Mouse (Mus musculus) embryonic stem cell, embryonic (primary cell): ENCODE measurements around the gene Map3k6.

Source experiments
- CTCF ChIA-PET, 4 experiments: fragments of 300-600 bp in 2 of 4; fragments of 350-600 bp in 2 of 4; sonication (Branson Sonifier 250); formaldehyde crosslinking; loops; one replicate each; lab custom pipeline; 2022; ENCODE audit warnings: inconsistent platforms in 2 of 4; lab: Charles Lee
- POLR2A ChIA-PET, 4 experiments: fragments of 300-600 bp in 2 of 4; fragments of 350-600 bp in 2 of 4; sonication (Branson Sonifier 250); formaldehyde crosslinking; loops; one replicate each; lab custom pipeline; 2022; ENCODE audit warnings: antibody characterized with exemption in 4 of 4, inconsistent platforms in 1 of 4; lab: Charles Lee

Gene Map3k6

GRCm38 (mm10) chr4:133277104-133278026 is 36.7 kb downstream of the Map3k6 start, which contains the start of gene Tmem222:
Tmem222 (minus strand) TSS chr4:133277792.
- POLR2A ChIA-PET: interaction anchor here in 3 of 4 experiments (0.6 to 4.3 kb wide), 49 partner anchors 8 to 337 kb away, joined by 3 to 29 read pairs (median 4); partner anchors contain the start of genes Sytl1 (in 2 of the 3), Wdtc1 (in 2 of the 3) and Slc9a1 (in 1 of the 3)
- CTCF ChIA-PET: interaction anchor here (0.6 to 2.3 kb wide), 11 partner anchors 12 to 145 kb away, joined by 3 to 9 read pairs (median 3); no protein-coding TSS in a partner anchor

GRCm38 (mm10) chr4:133278067-133278466 is 37.4 kb downstream of the Map3k6 start:
- ChIA-PET CTCF (interaction anchor here (0.6 to 2.3 kb wide), 10 partner anchors 11 to 338 kb away, joined by 3 to 9 read pairs (median 3); no protein-coding TSS in a partner anchor), POLR2A (interaction anchor here in 3 of 4 experiments (0.6 to 4.3 kb wide), 38 partner anchors 8 to 337 kb away, joined by 3 to 29 read pairs (median 4); partner anchors contain the start of genes Sytl1 (in 2 of the 3), Wdtc1 (in 2 of the 3) and Slc9a1 (in 1 of the 3))

DNA sequence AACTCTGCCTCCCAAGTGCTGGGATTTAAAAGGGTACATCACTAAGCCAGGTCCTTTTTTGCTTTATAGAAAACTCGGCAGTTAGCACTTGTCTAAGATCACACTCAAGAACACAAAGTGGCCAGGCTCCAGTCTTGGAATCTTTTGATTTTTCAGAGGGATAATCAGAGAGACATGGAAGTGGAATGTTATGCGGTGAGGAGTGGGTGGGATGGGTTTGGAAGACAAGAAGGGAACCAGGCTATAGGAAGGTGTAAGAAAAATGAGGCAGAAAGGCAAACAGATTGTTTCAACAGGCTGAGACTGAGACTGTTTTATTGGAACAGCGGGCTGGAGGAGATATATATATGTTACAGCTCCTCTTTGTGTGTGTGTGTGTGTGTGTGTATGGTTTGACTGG is 37.9 kb downstream of the Map3k6 start:
- ChIA-PET POLR2A (interaction anchor here in 3 of 4 experiments (0.6 to 2.1 kb wide), 5 partner anchors 14 to 75 kb away, joined by 3 to 7 read pairs (median 4); partner anchors contain the start of gene Wdtc1 (in 1 of the 3)), CTCF (interaction anchor here in 2 of 4 experiments (0.6 kb wide), 2 partner anchors 333 to 338 kb away, joined by 3 read pairs; no protein-coding TSS in a partner anchor)

GRCm38 (mm10) chr4:133281513-133281912 is 40.9 kb downstream of the Map3k6 start:
- ChIA-PET POLR2A (interaction anchor here in 3 of 4 experiments (0.7 to 3.4 kb wide), 13 partner anchors 11 to 272 kb away, joined by 3 to 19 read pairs (median 4); partner anchors contain the start of genes Nr0b2 (in 1 of the 3), Nudc (in 1 of the 3) and Sytl1 (in 1 of the 3)), CTCF (interaction anchor here (0.7 to 3.5 kb wide), 12 partner anchors 12 to 1465 kb away, joined by 3 to 21 read pairs (median 4); no protein-coding TSS in a partner anchor)

GRCm38 (mm10) chr4:133281951-133282481 is 41.4 kb downstream of the Map3k6 start:
- CTCF ChIA-PET: interaction anchor here (0.6 to 3.5 kb wide), 21 partner anchors 11 to 1465 kb away, joined by 3 to 21 read pairs (median 3); partner anchors contain the start of gene Slc9a1 (in 1 of the 4)

DNA sequence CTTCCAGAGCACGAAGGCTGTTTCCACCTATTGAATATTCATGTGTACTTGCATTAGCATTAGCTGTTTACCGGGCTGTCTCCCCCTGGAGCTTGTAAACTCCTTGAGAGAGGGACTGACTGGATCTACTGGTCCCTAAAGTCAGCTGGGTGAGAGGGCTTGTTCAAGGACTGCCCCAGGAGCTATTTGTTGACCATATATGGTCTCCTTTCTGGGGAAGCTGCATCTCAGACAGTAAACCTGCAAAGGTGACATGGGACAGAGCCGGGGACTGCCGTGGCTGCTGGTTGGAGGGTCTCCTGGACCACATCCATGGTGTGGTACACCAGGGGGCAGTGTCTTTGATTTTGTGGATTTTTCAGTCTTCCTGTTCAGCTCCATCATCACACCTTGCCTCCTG is 42.0 kb downstream of the Map3k6 start:
- ChIA-PET POLR2A (interaction anchor here (0.6 to 3.4 kb wide), 21 partner anchors 10 to 263 kb away, joined by 3 to 19 read pairs (median 4); partner anchors contain the start of genes Nudc (in 1 of the 4), Tent5b (in 1 of the 4) and Wdtc1 (in 1 of the 4)), CTCF (interaction anchor here (0.6 to 3.5 kb wide), 17 partner anchors 10 to 337 kb away, joined by 3 to 21 read pairs (median 3); partner anchors contain the start of gene Slc9a1 (in 1 of the 4))

More at GRCm38 (mm10) chr4:133281951-133282481, 41.4 kb downstream of the Map3k6 start:
- POLR2A ChIA-PET: interaction anchor here (0.6 to 3.4 kb wide), 28 partner anchors 9 to 529 kb away, joined by 3 to 19 read pairs (median 4); partner anchors contain the start of genes Nr0b2 (in 1 of the 4), Nudc (in 1 of the 4), Sytl1 (in 1 of the 4) and Tent5b (in 1 of the 4)

GRCm38 (mm10) chr4:133285299-133285698 is 44.7 kb downstream of the Map3k6 start:
- POLR2A ChIA-PET: interaction anchor here in 3 of 4 experiments (0.5 to 2.6 kb wide), 19 partner anchors 8 to 264 kb away, joined by 3 to 15 read pairs (median 4); partner anchors contain the start of genes Tmem222 (in 2 of the 3) and Wdtc1 (in 2 of the 3)
- CTCF ChIA-PET: interaction anchor here in 3 of 4 experiments (0.5 to 3.5 kb wide), 12 partner anchors 9 to 340 kb away, joined by 3 to 13 read pairs (median 6); partner anchors contain the start of gene Slc9a1 (in 1 of the 3)

DNA sequence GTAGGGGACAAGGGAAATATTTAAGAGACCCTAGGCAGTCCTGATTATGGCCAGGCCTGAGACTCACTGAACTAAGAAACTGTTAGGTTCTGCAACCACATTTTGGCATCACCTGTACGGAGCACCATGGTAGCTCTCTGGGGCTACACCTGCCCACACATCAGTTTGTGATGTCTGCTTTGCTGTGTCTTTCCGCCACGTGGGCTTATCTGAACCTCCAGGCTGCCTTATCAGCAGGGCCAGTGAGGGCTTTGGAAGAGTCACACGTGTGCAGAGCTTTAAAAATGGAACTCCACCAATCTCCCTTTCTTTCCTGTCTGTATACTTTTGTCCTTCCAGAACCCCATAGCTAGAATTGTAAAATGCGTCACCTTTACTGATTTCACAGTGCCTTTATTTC is 45.3 kb downstream of the Map3k6 start:
- ChIA-PET POLR2A (interaction anchor here (0.6 to 2.6 kb wide), 22 partner anchors 9 to 306 kb away, joined by 3 to 15 read pairs (median 4); partner anchors contain the start of genes Tmem222 (in 3 of the 4) and Wdtc1 (in 1 of the 4)), CTCF (interaction anchor here (0.5 to 3.5 kb wide), 16 partner anchors 9 to 500 kb away, joined by 3 to 13 read pairs (median 5); no protein-coding TSS in a partner anchor)

DNA sequence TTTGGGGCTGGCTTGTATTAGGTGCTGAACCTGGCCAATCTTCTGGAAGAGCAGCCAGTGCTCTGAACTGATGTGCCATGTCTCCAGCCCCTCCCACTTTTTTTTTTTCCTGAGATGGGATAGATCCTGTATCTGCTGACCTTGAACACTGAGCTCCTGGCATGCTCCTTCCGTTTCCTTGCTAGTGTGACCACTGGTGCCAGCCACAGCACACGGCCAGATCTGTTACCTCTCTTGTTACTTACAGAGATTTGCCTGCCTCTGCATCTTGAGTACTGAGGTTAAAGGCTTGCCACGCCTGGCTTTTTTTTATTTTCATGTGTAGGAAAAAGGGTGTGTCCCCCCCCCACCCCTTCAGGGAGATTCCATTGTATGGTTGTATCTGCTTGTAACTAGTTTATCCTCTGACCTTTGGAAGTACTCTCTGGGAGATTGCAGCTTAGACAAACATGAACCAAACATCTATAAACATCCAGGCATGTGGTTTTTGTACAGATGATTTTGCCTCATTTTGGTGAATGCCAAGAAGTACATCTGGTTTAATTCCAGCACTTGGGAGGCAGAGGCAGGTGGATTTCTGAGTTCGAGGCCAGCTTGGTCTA is 46.0 kb downstream of the Map3k6 start:
- POLR2A ChIA-PET: interaction anchor here (0.6 to 2.6 kb wide), 24 partner anchors 9 to 307 kb away, joined by 3 to 15 read pairs (median 4); partner anchors contain the start of genes Tmem222 (in 3 of the 4) and Wdtc1 (in 1 of the 4)

DNA sequence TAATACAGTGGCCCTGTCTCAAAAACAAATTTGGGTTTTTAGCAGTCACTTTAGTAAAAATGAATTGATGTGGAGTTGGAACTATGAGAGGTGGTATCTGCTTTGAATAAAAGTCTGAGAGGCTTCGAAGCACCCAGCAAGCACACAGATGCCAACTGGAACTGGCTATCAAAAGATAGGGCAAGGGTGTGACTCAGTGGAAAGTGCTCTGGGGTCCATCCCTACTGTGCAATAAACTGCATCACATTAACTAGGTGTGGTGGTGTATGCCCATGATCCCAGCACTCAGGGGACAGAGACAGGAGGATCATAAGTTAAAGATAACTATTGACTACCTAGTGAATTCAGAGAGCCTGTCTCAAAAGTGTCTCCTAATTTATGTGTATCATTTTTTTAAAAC is 50.6 kb downstream of the Map3k6 start:
- ChIA-PET CTCF (interaction anchor here in 2 of 4 experiments (0.6 to 2.8 kb wide), 4 partner anchors 11 to 279 kb away, joined by 3 to 17 read pairs (median 4); no protein-coding TSS in a partner anchor), POLR2A (interaction anchor here in 2 of 4 experiments (0.5 to 3.6 kb wide), 4 partner anchors 9 to 170 kb away, joined by 3 to 19 read pairs (median 4); no protein-coding TSS in a partner anchor)

More for the DNA sequence above, 46.0 kb downstream of the Map3k6 start:
- CTCF ChIA-PET: interaction anchor here in 3 of 4 experiments (0.5 to 3.5 kb wide), 12 partner anchors 11 to 341 kb away, joined by 3 to 13 read pairs (median 5); no protein-coding TSS in a partner anchor

GRCm38 (mm10) chr4:133292405-133292804 is 51.8 kb downstream of the Map3k6 start:
- POLR2A ChIA-PET: interaction anchor here in 3 of 4 experiments (0.5 to 3.6 kb wide), 28 partner anchors 7 to 496 kb away, joined by 3 to 19 read pairs (median 5); partner anchors contain the start of genes Tmem222 (in 2 of the 3), Wdtc1 (in 2 of the 3), Gpr3 (in 1 of the 3) and Slc9a1 (in 1 of the 3)
- CTCF ChIA-PET: interaction anchor here (0.6 to 2.9 kb wide), 20 partner anchors 9 to 473 kb away, joined by 3 to 17 read pairs (median 6); partner anchors contain the start of gene Tmem222 (in 1 of the 4)

GRCm38 (mm10) chr4:133292901-133293843 is 52.6 kb downstream of the Map3k6 start:
- ChIA-PET POLR2A (interaction anchor here in 3 of 4 experiments (0.5 to 3.6 kb wide), 40 partner anchors 8 to 497 kb away, joined by 3 to 19 read pairs (median 4); partner anchors contain the start of genes Wdtc1 (in 3 of the 3), Tmem222 (in 2 of the 3), Gpr3 (in 1 of the 3) and Map3k6 (in 1 of the 3)), CTCF (interaction anchor here (0.5 to 2.9 kb wide), 40 partner anchors 8 to 648 kb away, joined by 3 to 17 read pairs (median 4); partner anchors contain the start of genes Tent5b (in 1 of the 4) and Tmem222 (in 1 of the 4))

GRCm38 (mm10) chr4:133294084-133294483 is 53.5 kb downstream of the Map3k6 start:
- CTCF ChIA-PET: interaction anchor here (0.5 to 2.9 kb wide), 18 partner anchors 8 to 347 kb away, joined by 3 to 17 read pairs (median 6); partner anchors contain the start of gene Tent5b (in 1 of the 4)
- POLR2A ChIA-PET: interaction anchor here in 3 of 4 experiments (0.6 to 3.6 kb wide), 21 partner anchors 8 to 338 kb away, joined by 3 to 19 read pairs (median 5); partner anchors contain the start of genes Wdtc1 (in 3 of the 3), Gpr3 (in 1 of the 3), Map3k6 (in 1 of the 3) and Slc9a1 (in 1 of the 3)

- POLR2A ChIA-PET: interaction anchor here in 3 of 4 experiments (0.6 to 2.6 kb wide), 24 partner anchors 8 to 290 kb away, joined by 3 to 11 read pairs (median 4); partner anchors contain the start of genes Tmem222 (in 1 of the 3) and Wdtc1 (in 1 of the 3)
- CTCF ChIA-PET: interaction anchor here (0.6 to 3.7 kb wide), 86 partner anchors 9 to 529 kb away, joined by 3 to 38 read pairs (median 4); partner anchors contain the start of genes Cd164l2 (in 3 of the 4), Sytl1 (in 3 of the 4), Ahdc1 (in 2 of the 4) and Gpr3 (in 2 of the 4)
Measured at GRCm38 (mm10) chr4:133297360-133297759, 56.7 kb downstream of the Map3k6 start.
